Mouse (Mus musculus): ENCODE data around the gene Tcte2. TPM values are rescaled to one million over a fixed set of nuclear protein-coding genes. Genes with fewer than 3 reads are reported as not detected.

Tcte2 gene
- polyA plus RNA-seq, 1 experiment from 2014 or later: 16.8 TPM

GRCm38 (mm10) chr17:13763819-13764218 lies 2.2 kb upstream of the Tcte2 start:
- H3K36me3 ChIP-seq: no peaks in the 10 kb centered on the region
- H3K9me3 ChIP-seq: no peaks in the 10 kb centered on the region
- H3K27me3 ChIP-seq: no peaks in the 10 kb centered on the region
- WGBS: 75% methylated on average over 1 of the region's 1 CpGs
- ATAC-seq (ENCODE audit: low FRiP score, low read depth): no peak
- H3K4me1 ChIP-seq (replicated peaks): peaks cover 30% of the 10 kb centered on the region
- no peak overlapping the region for H3K4me2 ChIP-seq
- no peak overlapping the region for H3K4me3 ChIP-seq
- H3K27ac ChIP-seq (replicated peaks): no peak overlapping the region
- H3K9ac ChIP-seq: no peak overlapping the region

- ATAC-seq (ENCODE audit: low FRiP score, low read depth): no peak; the same call in none of the 2 replicates
- Histone ChIP-seq H3K9me3 (no peaks in the 10 kb centered on the region), H3K4me3 (peak overlapping the region; percentile 99), H3K4me1 (replicated peaks) (peaks cover 46% of the 10 kb centered on the region), H3K9ac (peak overlapping the region; percentile 91), H3K4me2 (peak overlapping the region; percentile 77), H3K27me3 (no peaks in the 10 kb centered on the region), H3K36me3 (no peaks in the 10 kb centered on the region), H3K27ac (replicated peaks) (peak overlapping the region; percentile 98)
- WGBS: under 1% methylated on average over 52 of the region's 72 CpGs
Observed at GRCm38 (mm10) chr17:13760675-13761178, 898 bp downstream of the Tcte2 start.

GRCm38 (mm10) chr17:13759853-13760627 lies 1.6 kb downstream of the Tcte2 start, which contains the start of gene Afdn:
Gene Afdn, plus strand, starts transcription at chr17:13760539.
- peaks cover 41% of the 10 kb centered on the region for H3K4me1 ChIP-seq (replicated peaks)
- no peaks in the 10 kb centered on the region for H3K36me3 ChIP-seq
- H3K4me3 ChIP-seq: peak within 1 kb of the TSS; percentile 99
- peak; percentile 92 for ATAC-seq (ENCODE audit: low FRiP score, low read depth)
- H3K27me3 ChIP-seq: no peaks in the 10 kb centered on the region
- H3K4me2 ChIP-seq: peak within 1 kb of the TSS; percentile 77
- no peaks in the 10 kb centered on the region for H3K9me3 ChIP-seq
- under 1% methylated on average over 84 of the region's 108 CpGs for WGBS
- peak within 1 kb of the TSS; percentile 98 for H3K27ac ChIP-seq (replicated peaks)
- H3K9ac ChIP-seq: peak within 1 kb of the TSS; percentile 91

- Histone ChIP-seq H3K36me3 (no peaks in the 10 kb centered on the region), H3K27me3 (no peaks in the 10 kb centered on the region), H3K9me3 (no peaks in the 10 kb centered on the region), H3K4me1 (replicated peaks) (peaks cover 36% of the 10 kb centered on the region), H3K4me3 (peak overlapping the region; percentile 99), H3K9ac (peak overlapping the region; percentile 91), H3K27ac (replicated peaks) (peak overlapping the region; percentile 98), H3K4me2 (peak overlapping the region; percentile 77)
- 4% methylated on average over 13 of the region's 13 CpGs for WGBS
- ATAC-seq (ENCODE audit: low FRiP score, low read depth): no peak
Observed at GRCm38 (mm10) chr17:13759156-13759852, 2.3 kb downstream of the Tcte2 start.

GRCm38 (mm10) chr17:13758586-13758985 lies 3.0 kb downstream of the Tcte2 start:
- Histone ChIP-seq H3K27ac (replicated peaks) (peak overlapping the region; percentile 98), H3K9ac (peak overlapping the region; percentile 91), H3K4me2 (peak overlapping the region; percentile 77), H3K27me3 (no peaks in the 10 kb centered on the region), H3K4me1 (replicated peaks) (peaks cover 31% of the 10 kb centered on the region), H3K36me3 (no peaks in the 10 kb centered on the region), H3K4me3 (peak overlapping the region; percentile 99), H3K9me3 (no peaks in the 10 kb centered on the region)
- no peak for ATAC-seq (ENCODE audit: low FRiP score, low read depth)
- 49% methylated on average over 7 of the region's 7 CpGs for WGBS

- H3K36me3 ChIP-seq: no peaks in the 10 kb centered on the region
- H3K27me3 ChIP-seq: no peaks in the 10 kb centered on the region
- 78% methylated on average over 6 of the region's 6 CpGs for WGBS
Observed at GRCm38 (mm10) chr17:13754940-13755339, 6.7 kb downstream of the Tcte2 start.

GRCm38 (mm10) chr17:13753918-13754317 lies 7.7 kb downstream of the Tcte2 start:
- no peak for ATAC-seq (ENCODE audit: low FRiP score, low read depth)
- 75% methylated on average over 4 of the region's 4 CpGs for WGBS
- H3K9me3 ChIP-seq: no peaks in the 10 kb centered on the region
- H3K36me3 ChIP-seq: no peaks in the 10 kb centered on the region
- no peak overlapping the region for H3K27ac ChIP-seq (replicated peaks)
- H3K4me2 ChIP-seq: no peak overlapping the region
- no peak overlapping the region for H3K9ac ChIP-seq
- peaks cover 16% of the 10 kb centered on the region for H3K4me1 ChIP-seq (replicated peaks)
- H3K4me3 ChIP-seq: no peak overlapping the region
- no peaks in the 10 kb centered on the region for H3K27me3 ChIP-seq

More at GRCm38 (mm10) chr17:13754940-13755339, 6.7 kb downstream of the Tcte2 start:
- Histone ChIP-seq H3K4me2 (no peak overlapping the region), H3K27ac (replicated peaks) (no peak overlapping the region), H3K9me3 (no peaks in the 10 kb centered on the region), H3K4me1 (replicated peaks) (peaks cover 16% of the 10 kb centered on the region), H3K9ac (no peak overlapping the region), H3K4me3 (no peak overlapping the region)
- no peak for ATAC-seq (ENCODE audit: low FRiP score, low read depth)

- ATAC-seq (ENCODE audit: low FRiP score, low read depth): no peak
- H3K27me3 ChIP-seq: no peaks in the 10 kb centered on the region
- H3K4me2 ChIP-seq: no peak overlapping the region
- H3K9ac ChIP-seq: no peak overlapping the region
- no peak overlapping the region for H3K4me3 ChIP-seq
- peaks cover 15% of the 10 kb centered on the region for H3K4me1 ChIP-seq (replicated peaks)
- no peaks in the 10 kb centered on the region for H3K9me3 ChIP-seq
- 90% methylated on average over 4 of the region's 4 CpGs for WGBS
- H3K27ac ChIP-seq (replicated peaks): no peak overlapping the region
- H3K36me3 ChIP-seq: no peaks in the 10 kb centered on the region
Observed at GRCm38 (mm10) chr17:13749027-13749426, 12.6 kb downstream of the Tcte2 start.

GRCm38 (mm10) chr17:13747681-13748080 lies 13.9 kb downstream of the Tcte2 start:
- no peak overlapping the region for H3K9ac ChIP-seq
- H3K27me3 ChIP-seq: no peaks in the 10 kb centered on the region
- no peak overlapping the region for H3K4me2 ChIP-seq
- no peak overlapping the region for H3K27ac ChIP-seq (replicated peaks)
- ATAC-seq (ENCODE audit: low FRiP score, low read depth): no peak
- no peaks in the 10 kb centered on the region for H3K9me3 ChIP-seq
- H3K4me3 ChIP-seq: no peak overlapping the region
- H3K36me3 ChIP-seq: no peaks in the 10 kb centered on the region
- H3K4me1 ChIP-seq (replicated peaks): peaks cover 26% of the 10 kb centered on the region
- WGBS: 89% methylated on average over 9 of the region's 9 CpGs

GRCm38 (mm10) chr17:13746330-13746729 lies 15.3 kb downstream of the Tcte2 start:
- no peak overlapping the region for H3K4me2 ChIP-seq
- no peaks in the 10 kb centered on the region for H3K9me3 ChIP-seq

GRCm38 (mm10) chr17:13745373-13745772 lies 16.3 kb downstream of the Tcte2 start:
- Histone ChIP-seq H3K9me3 (no peaks in the 10 kb centered on the region), H3K4me1 (replicated peaks) (peaks cover 26% of the 10 kb centered on the region), H3K36me3 (no peaks in the 10 kb centered on the region), H3K4me2 (no peak overlapping the region), H3K27me3 (no peaks in the 10 kb centered on the region), H3K27ac (replicated peaks) (no peak overlapping the region), H3K9ac (no peak overlapping the region), H3K4me3 (no peak overlapping the region)
- ATAC-seq (ENCODE audit: low FRiP score, low read depth): peak; percentile 69; the same call in 1 of the 2 replicates
- WGBS: 53% methylated on average over 2 of the region's 2 CpGs

More at GRCm38 (mm10) chr17:13746330-13746729, 15.3 kb downstream of the Tcte2 start:
- H3K27me3 ChIP-seq: no peaks in the 10 kb centered on the region
- no peak for ATAC-seq (ENCODE audit: low FRiP score, low read depth)
- no peaks in the 10 kb centered on the region for H3K36me3 ChIP-seq
- H3K4me3 ChIP-seq: no peak overlapping the region
- WGBS: 78% methylated on average over 6 of the region's 6 CpGs
- H3K4me1 ChIP-seq (replicated peaks): peaks cover 26% of the 10 kb centered on the region
- no peak overlapping the region for H3K27ac ChIP-seq (replicated peaks)
- no peak overlapping the region for H3K9ac ChIP-seq

GRCm38 (mm10) chr17:13744824-13745223 lies 16.8 kb downstream of the Tcte2 start:
- Histone ChIP-seq H3K27ac (replicated peaks) (no peak overlapping the region), H3K4me3 (no peak overlapping the region), H3K4me2 (no peak overlapping the region), H3K9me3 (no peaks in the 10 kb centered on the region), H3K36me3 (no peaks in the 10 kb centered on the region), H3K9ac (no peak overlapping the region), H3K27me3 (no peaks in the 10 kb centered on the region), H3K4me1 (replicated peaks) (peaks cover 26% of the 10 kb centered on the region)
- peak; percentile 36 for ATAC-seq (ENCODE audit: low FRiP score, low read depth)
- WGBS: 46% methylated on average over 4 of the region's 4 CpGs

Data from hindbrain, embryonic 15.5 days (tissue).